Mouse (Mus musculus): ENCODE measurements around the gene Gm49396.

Gm49396 gene

DNA sequence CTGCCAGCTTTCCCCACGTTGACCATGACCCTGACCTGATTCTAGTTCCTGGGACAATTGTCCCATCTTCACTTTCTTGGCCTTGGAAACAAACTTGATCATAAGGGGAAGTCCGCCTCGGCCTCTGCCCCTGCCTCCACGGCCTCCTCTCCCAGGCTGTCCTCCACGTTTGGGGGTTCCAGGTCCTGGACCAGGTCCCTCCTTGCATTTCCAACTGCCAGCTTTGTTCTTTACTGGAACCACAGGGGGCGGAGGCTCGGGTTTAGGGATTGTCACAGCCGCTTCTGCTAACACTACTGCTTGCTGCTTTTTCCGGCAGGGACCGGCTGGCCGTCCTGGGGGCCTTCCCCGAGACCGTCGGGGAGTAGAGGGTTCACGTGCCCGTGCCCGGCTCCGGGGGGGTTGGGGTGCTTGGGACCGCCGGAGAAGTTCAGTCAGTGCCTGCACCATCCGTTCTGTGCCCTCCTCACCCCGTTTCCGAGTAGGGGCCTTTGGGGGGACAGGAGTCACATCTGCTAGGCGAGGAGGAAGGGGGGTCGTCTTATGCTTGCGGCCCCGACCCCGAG lies 23.4 kb downstream of the Gm49396 start:
- DNase-seq (ENCODE audit: low spot score in 2 of 2) = no peak

DNA sequence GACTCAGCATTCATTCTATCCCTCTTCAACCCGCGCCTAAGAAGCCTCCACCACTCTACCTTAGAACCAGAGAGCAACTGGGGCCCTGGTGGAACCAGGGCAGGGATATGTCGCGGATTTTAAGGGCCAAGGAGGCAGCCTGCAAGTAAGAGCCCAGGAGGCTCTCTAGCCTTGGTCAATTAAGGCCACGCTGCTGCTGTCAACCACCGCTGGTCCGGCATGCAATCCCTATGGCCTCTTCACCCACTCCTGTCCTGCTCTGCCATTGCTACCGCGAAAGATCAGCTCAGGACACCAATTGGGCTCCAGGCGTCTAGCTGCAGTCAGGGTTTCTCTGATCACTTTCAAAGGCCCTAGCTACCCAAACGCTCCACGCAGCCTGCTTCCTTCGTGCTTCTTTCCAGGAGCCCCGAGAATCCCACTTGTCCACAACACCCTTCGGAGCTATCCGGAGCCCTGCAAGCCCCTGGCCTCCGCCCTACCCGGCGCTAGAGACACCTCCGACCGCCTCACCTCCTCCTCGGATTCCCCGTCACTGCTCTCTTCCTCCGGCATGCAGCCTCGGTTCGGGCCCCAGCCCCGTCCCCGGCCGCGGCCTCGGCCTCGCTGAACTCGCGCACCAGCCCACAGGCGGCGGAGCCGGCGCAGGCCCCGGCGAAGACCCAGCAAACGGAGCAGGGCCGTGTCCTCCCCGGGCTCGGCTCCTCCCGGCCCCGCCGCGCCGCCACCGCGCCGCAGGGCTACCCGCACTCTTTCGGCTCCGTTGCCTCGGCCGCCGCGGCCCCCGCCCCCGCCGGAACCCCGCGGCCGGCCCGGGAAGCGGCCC lies 24.9 kb downstream of the Gm49396 start:
- DNase-seq (ENCODE audit: low spot score in 2 of 2) = peak; percentile 55 to 68

GRCm38 (mm10) chr7:30588676-30589434 lies 25.7 kb downstream of the Gm49396 start, which contains the start of gene Kmt2b:
Gene Kmt2b, minus strand, starts transcription at chr7:30588726.
- peak; percentile 95 to 97 for DNase-seq (ENCODE audit: low spot score in 2 of 2)

- peak; percentile 61 to 85 for DNase-seq (ENCODE audit: low spot score in 2 of 2)
Measured at GRCm38 (mm10) chr7:30589435-30590301, 26.5 kb downstream of the Gm49396 start.

DNA sequence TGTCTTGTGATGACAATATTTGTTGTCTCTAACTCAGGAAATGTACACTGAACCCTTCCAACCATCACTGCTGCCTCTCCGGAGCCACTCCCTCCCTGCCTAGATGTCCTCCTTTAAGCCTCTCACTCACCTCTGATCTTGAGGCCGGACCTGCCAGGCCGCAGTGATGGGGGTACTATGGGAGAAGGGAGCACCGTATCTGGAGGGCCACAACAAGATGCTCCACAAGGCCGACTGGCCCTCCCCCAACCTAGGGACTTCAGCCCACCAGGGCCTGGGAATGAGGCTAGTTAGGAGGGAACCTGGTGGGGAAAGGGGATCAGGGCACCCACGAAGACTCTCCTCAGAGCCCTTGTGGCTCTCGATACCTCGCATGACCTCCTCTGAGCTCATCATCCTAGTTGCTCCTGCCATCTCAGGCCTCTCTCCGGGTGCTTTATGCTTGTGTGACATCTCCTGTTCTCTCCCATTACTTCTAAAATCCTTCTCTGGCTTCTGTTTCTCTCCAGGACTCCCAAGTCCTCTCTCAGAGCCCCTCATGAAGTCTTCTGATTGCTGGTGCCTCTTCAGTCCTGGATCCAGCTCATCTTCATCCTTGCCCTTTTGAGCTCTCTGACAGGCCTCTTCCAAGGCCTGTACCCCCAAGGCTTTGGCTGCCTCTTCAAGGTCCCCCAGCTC lies 27.9 kb downstream of the Gm49396 start:
- DNase-seq (ENCODE audit: low spot score in 2 of 2) = no peak

- DNase-seq (ENCODE audit: low spot score in 2 of 2) = no peak
Measured at GRCm38 (mm10) chr7:30591605-30591951, 28.4 kb downstream of the Gm49396 start.

DNA sequence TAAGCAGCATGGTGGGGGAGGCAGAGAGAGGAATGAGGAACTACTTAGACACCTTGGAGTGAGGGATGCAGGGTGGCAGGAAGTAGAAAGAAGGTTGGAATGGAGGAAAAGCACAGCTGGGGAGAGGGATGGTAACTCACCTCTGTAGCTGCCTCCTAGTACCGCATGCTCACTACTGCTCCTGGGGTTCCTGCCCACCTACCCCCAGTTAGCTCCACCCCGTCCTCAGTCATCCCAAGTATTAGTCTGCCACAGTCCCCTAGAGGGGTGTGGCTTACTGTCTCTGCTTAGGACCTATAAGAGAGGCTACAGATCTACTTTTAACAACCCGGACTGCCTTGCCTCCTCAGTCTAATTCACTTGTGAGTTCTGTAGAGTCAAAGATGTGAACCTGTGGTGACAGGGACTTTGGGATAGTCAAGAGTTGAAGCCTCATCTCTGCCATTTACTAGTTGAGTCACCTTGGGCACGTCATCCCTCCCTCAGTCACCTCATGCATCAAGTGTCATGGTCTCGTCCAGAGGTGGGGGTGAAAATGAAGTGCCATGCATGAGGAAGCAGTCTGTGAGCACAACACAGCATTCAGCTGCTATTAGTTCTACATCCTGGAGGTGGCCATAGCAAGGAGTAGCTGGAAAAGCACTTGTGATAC lies 29.8 kb downstream of the Gm49396 start:
- no peak for DNase-seq (ENCODE audit: low spot score in 2 of 2)

GRCm38 (mm10) chr7:30593579-30594509 lies 30.7 kb downstream of the Gm49396 start:
- DNase-seq (ENCODE audit: low spot score in 2 of 2) = no peak

DNA sequence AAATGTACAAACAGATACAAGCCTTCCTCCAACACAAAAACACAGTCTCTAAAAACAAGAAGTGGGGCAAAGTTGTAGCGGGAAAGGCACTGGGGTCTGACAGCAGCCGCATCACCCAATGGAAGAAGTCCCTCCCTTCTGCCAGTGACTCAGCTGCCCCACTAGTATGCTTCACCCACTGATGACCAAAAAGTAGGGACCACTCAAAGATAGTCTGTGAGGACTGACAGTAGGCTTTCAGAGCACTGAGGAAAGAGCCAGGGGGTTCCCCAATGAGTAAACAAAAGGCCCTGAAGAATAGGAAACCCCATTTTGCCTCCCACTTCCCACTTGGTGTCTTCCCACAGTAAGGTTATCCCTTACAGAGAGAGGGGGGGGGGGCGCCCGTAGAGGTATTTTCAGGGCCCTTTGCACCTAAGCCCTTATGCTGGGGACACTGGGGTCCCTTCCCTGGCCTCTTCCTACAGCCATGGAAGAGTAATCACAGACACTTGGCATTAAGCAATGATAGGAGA lies 31.4 kb downstream of the Gm49396 start:
- no peak for DNase-seq (ENCODE audit: low spot score in 2 of 2)

GRCm38 (mm10) chr7:30596093-30596492 lies 32.9 kb downstream of the Gm49396 start:
- no peak for DNase-seq (ENCODE audit: low spot score in 2 of 2)

DNA sequence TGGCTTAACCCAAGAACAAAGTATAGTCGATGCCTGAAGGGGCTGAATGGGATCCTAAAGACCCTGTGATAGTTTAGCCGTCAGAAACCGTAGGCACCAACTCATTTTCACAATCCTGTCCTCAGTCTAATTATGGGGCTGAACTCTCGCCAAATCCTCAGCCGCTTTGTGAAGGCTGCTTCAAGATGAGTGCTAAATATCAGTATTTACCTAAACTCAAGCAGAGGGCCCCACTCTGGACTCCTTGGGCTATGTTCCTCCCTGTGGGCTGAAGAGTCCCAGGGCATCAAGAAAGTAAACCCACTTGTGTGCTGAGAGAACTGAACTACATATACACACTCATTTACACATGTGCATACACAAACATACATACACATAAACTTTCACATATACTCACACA lies 33.7 kb downstream of the Gm49396 start:
- no peak for DNase-seq (ENCODE audit: low spot score in 2 of 2)

- DNase-seq (ENCODE audit: low spot score in 2 of 2) = no peak
Measured at GRCm38 (mm10) chr7:30598786-30599185, 35.6 kb downstream of the Gm49396 start, which contains the start of gene Zbtb32. Gene Zbtb32, minus strand, starts transcription at chr7:30598909.

GRCm38 (mm10) chr7:30599933-30600353 lies 36.8 kb downstream of the Gm49396 start:
- DNase-seq (ENCODE audit: low spot score in 2 of 2) = peak; percentile 87 to 89

- no peak for DNase-seq (ENCODE audit: low spot score in 2 of 2)
Measured at GRCm38 (mm10) chr7:30600651-30601050, 37.5 kb downstream of the Gm49396 start.

DNA sequence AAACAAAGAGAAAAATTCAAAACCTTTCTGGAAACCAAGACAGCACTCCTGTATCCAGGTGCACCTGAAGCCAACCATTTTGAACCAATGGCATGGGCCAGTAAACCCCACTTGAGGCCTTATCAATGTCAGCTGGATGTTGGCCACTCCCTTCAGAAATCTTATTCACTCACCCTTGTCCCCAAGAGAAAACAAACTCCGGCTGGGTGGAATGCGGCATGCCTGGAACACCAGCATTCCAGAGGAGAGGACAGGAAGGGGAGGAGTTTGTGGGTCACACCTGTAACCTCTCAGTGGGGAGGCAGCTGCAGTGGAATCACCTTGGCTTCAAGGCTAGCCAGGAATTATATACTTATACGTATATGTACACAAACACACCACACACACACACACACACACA lies 39.4 kb downstream of the Gm49396 start:
- DNase-seq (ENCODE audit: low spot score in 2 of 2) = no peak

DNA sequence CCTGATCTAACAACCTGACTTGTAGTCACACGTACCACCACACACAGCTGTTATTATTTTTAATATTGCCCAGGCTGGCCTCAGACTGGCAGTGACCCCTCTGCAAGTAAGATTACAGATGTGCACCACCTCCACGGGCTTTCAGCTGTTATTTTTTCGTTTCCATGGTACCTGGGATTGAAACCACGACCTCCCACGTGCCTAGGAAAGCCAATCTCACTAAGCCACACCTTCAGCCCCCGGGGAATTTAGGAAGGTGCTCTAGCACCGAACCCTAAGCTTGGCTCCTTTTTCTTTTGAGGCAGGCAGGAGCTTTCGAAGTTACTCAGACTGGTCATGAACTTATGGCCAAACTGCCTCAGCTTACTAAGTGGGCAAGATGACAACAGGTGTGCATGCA lies 41.3 kb downstream of the Gm49396 start:
- DNase-seq (ENCODE audit: low spot score in 2 of 2) = no peak

DNA sequence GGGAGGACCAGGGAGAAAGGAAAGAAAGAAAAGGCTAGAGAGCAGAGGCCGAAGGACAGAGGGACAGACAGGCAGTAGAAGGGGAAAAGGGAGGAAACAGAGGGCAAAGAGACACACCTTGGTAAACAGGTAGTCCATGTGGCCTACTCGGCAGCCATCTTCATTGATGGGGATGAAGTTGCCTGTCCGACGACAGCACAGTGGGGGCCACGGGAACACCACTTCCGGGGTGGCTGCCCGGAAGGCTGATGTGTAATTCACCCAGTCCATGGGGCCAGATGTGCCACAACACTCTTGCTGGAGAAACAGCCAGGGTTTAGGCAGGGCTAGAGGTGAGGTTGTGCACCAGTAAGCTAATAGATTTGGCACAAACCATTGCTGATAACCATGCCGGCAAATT lies 41.8 kb downstream of the Gm49396 start:
- no peak for DNase-seq (ENCODE audit: low spot score in 2 of 2)

GRCm38 (mm10) chr7:30607706-30608309 lies 44.7 kb downstream of the Gm49396 start:
- DNase-seq (ENCODE audit: low spot score in 2 of 2) = no peak

DNA sequence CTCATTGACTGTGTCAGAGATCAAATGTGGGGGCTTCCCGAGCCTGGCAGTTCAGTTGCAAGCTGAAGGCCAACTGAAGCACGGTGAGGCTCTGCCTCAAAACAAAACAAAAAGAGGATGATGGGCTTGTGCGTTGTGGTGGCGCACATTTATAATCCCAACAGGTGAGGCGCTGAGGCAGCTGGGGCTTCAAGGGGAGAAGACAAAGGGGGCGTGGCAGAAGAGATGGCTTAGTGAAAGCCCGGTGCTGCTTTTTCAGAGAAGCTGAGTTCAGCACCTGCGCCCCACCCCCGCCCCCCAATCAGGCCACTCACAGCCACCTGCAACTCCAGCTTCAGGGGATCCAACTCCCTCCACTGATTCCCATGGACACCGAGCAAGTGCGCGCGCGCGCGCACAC lies 45.3 kb downstream of the Gm49396 start:
- DNase-seq (ENCODE audit: low spot score in 2 of 2) = no peak
